Mouse (Mus musculus) kidney, adult 10 weeks (tissue): ENCODE measurements around the gene Arf4. TPM values are rescaled to one million over a fixed set of nuclear protein-coding genes. Genes with fewer than 3 reads are reported as not detected.

Source experiments
- polyA plus RNA-seq: library from polyadenylated mRNA; stranded (reverse); fragments of 350-450 nt; fragmentation: Illumina TruSeq; extraction: RNeasy Lipid Tissue Mini Kit (QIAGEN cat#74804); gene quantifications from one replicate; pipeline ENCODE4 v1.2.3, GENCODE M21; 2014; ENCODE audit warnings: low read depth, low replicate concordance

Arf4 gene
- polyA plus RNA-seq: 505 TPM

DNA sequence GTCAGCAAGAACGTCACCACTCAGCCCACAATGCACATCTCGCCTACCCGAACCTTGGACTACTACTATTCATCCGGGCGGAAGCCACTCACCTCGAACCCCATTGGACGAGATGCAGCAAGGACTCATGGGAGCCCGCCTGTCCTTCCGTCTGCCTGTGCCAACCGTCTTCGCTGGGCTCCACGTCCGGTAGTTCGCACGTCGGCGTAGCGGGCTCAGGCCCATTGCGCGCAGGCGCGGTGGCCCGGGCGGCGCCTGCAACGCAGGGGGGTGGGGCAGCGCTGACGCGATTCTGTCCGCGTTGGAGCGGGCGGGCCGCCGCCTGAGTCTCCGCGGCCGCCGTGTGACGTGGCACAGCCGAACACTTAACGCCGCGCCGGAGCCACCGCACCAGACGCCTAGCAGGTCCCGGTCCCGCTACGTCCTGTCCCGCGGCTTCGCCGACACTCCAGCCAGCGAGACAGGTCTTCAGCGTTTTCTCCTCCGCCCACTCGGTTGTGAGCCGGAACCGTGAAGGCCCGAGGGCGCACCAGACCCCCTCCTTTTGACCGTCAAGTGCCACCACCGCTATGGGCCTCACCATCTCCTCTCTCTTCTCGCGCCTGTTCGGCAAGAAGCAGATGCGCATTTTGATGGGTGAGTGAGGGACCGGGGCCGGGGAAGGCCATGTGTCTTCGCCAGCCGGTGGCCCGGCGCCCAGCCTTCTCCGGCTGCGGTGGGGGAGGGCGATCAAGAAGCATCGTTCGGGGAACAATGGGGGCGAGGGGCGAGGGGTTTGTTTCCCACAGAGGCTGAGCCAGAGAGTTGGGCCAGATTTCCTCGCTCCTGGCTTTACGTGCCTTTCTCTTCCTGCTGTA is at the start of gene Arf4:
Gene Arf4, plus strand, starts transcription at position 224 of the 857 bp plus-strand sequence.

DNA sequence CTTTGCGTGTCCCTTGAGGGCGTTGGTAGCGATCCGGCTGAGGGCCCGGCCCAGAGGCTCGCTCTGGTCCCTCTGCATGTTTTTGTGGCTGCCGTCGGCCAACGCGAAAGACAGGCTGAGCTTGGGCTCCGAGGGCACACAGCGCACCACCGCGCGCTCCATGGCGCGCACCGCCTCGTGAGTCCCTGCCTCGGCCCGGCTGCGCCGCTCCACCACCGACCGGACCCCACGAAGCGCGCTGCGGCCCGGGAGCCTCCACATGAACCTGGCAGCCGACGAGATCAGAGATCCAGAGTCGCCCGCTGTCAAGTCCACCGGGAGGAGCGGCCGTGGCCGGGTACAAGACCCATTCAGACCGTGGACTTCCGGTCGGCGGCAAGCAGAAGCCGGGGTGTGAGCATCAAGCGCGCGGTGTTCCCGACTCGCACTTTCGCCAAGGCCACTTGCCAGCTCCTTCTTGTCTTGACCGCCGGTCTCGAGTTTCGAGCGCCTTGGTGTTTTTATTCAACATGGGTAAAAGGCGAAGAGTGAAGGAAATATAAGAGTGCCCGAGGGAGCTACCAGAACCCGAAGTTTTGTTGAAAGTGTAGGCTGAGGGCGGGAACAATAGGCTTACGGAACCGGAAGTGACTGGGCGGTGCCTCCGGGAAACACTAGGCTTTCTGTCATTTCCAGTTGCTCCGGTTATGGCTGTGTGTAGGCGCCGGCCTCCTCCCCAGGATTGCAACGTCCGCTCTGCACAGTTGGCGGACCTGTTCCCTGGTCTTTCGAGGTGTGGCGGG is 31.6 kb downstream of the Arf4 start, which contains the start of gene Pde12:
Gene Pde12, minus strand, starts transcription at position 592 of the 782 bp plus-strand sequence.

DNA sequence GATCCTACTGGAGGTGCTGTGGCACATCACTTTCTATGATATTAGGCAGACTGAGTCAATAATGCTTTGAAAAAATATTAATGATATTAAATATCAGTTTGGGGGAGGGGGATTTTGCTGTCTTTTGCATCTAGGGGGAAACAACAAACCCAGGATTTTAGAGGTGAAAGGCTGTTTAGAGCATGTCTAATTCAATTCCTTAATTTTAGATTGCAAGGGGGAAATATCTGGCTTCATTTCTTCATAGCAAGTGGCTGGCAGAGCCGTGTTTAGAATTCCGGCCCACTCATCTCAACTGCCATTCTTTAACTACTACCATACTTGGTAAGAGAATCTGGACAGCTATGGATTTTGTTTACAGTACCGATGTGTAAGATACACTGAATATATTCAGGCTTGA is 55.1 kb downstream of the Arf4 start, which contains the start of gene Dnah12:
Gene Dnah12, plus strand, starts transcription at position 301 of the 400 bp plus-strand sequence.

Other genes starting within 250 kb of the Arf4 start
- gene Slmap, start 103.1 kb upstream of the Arf4 start, polyA plus RNA-seq: 263 TPM
- gene Dennd6a, start 64.2 kb upstream of the Arf4 start, polyA plus RNA-seq: 62.1 TPM
- gene Pde12, start 31.8 kb downstream of the Arf4 start, polyA plus RNA-seq: 15.4 TPM
- 1.6 TPM for gene Dnah12, start 55.2 kb downstream of the Arf4 start, polyA plus RNA-seq